Mouse (Mus musculus) common myeloid progenitor, adult 5-6 weeks (primary cell): ENCODE results near the gene Wfdc16. TPM values are rescaled to one million over a fixed set of nuclear protein-coding genes. Genes with fewer than 3 reads are reported as not detected.
"Not testable (repeated sequence)": the region's sequence is repeated elsewhere in the genome, so short reads cannot be mapped to it uniquely, and the experiment has no call there.

ENCODE experiments used
- ATAC-seq: replicated peaks from 2 replicates; pipeline ENCODE4 v1.8.0; 2016; ENCODE audit warnings: low read depth, mild to moderate bottlenecking, moderate TSS enrichment, inconsistent platforms; ENCODE audit not compliant: poor library complexity, severe bottlenecking
- total RNA-seq: library from RNA; stranded (forward); fragments of 200-1000, 187-1606 nt; gene quantifications from 2 replicates; pipeline ENCODE4 v1.2.3, GENCODE M21; 2017

The Wfdc16 gene
- total RNA-seq, 1 experiment from 2014 or later = not detected

GRCm38 (mm10) chr2:164604411-164604810 lies 34.2 kb downstream of the Wfdc16 start:
- no peak for ATAC-seq

- ATAC-seq = no peak
Measured at GRCm38 (mm10) chr2:164603482-164603881, 35.1 kb downstream of the Wfdc16 start.

GRCm38 (mm10) chr2:164600179-164600578 lies 38.4 kb downstream of the Wfdc16 start:
- no peak for ATAC-seq

GRCm38 (mm10) chr2:164593494-164593893 lies 45.1 kb downstream of the Wfdc16 start, which contains the start of gene Eppin:
TSS of gene Eppin (minus strand) at chr2:164593594.
- ATAC-seq = no peak

GRCm38 (mm10) chr2:164592014-164592413 lies 46.6 kb downstream of the Wfdc16 start:
- ATAC-seq = peak; percentile 81

- not testable (repeated sequence) for ATAC-seq
Measured at GRCm38 (mm10) chr2:164585025-164585725, 53.4 kb downstream of the Wfdc16 start, which contains the start of gene Wfdc6a. TSS of gene Wfdc6a (minus strand) at chr2:164585447.

Other genes with a start within 250 kb of the Wfdc16 start
- gene Slpi, start 249.7 kb downstream of the Wfdc16 start, total RNA-seq = 10.1 and 10.4 TPM in 2 replicates
- not detected in 2 replicates for gene Rbpjl, start 235.7 kb downstream of the Wfdc16 start, total RNA-seq
- not detected in 2 replicates for gene Matn4, start 233.6 kb downstream of the Wfdc16 start, total RNA-seq
- gene Sdc4, start 194.9 kb downstream of the Wfdc16 start, total RNA-seq = 0.05 TPM in 1 of 2 replicates, not detected in the other
- gene Sys1, start 181.8 kb downstream of the Wfdc16 start, total RNA-seq = 8.9 and 13.4 TPM in 2 replicates
- gene Gm20458, start 177.8 kb downstream of the Wfdc16 start, total RNA-seq = 0.46 TPM in 1 of 2 replicates, not detected in the other
- not detected in 2 replicates for gene Trp53tg5, start 165.1 kb downstream of the Wfdc16 start, total RNA-seq
- 0.18 TPM in 1 of 2 replicates, not detected in the other for gene Dbndd2, start 152.7 kb downstream of the Wfdc16 start, total RNA-seq
- 30.6 and 33.2 TPM in 2 replicates for gene Pigt, start 141.3 kb downstream of the Wfdc16 start, total RNA-seq
- not detected in 2 replicates for gene Wfdc2, start 76.4 kb downstream of the Wfdc16 start, total RNA-seq
- gene Spint3, start 65.3 kb downstream of the Wfdc16 start, total RNA-seq = not detected in 2 replicates
- gene Wfdc6a, start 53.3 kb downstream of the Wfdc16 start, total RNA-seq = not detected in 2 replicates
- gene Eppin, start 45.2 kb downstream of the Wfdc16 start, total RNA-seq = not detected in 2 replicates
- gene Wfdc6b, start 25.3 kb downstream of the Wfdc16 start, total RNA-seq = not detected in 2 replicates
- gene Wfdc8, start 25.2 kb downstream of the Wfdc16 start, total RNA-seq = not detected in 2 replicates
- gene Wfdc10, start 17.2 kb upstream of the Wfdc16 start, total RNA-seq = not detected in 2 replicates
- gene Wfdc9, start 17.8 kb upstream of the Wfdc16 start, total RNA-seq = not detected in 2 replicates
- gene Wfdc11, start 35.3 kb upstream of the Wfdc16 start, total RNA-seq = not detected in 2 replicates
- not detected in 2 replicates for gene Wfdc13, start 46.3 kb upstream of the Wfdc16 start, total RNA-seq
- gene Spint4, start 59.7 kb upstream of the Wfdc16 start, total RNA-seq = not detected in 2 replicates
- gene Spint5, start 76.5 kb upstream of the Wfdc16 start, total RNA-seq = not detected in 2 replicates
- 1.1 TPM in 1 of 2 replicates, not detected in the other for gene Wfdc3, start 107.1 kb upstream of the Wfdc16 start, total RNA-seq
- 26.7 and 29.6 TPM in 2 replicates for gene Dnttip1, start 107.2 kb upstream of the Wfdc16 start, total RNA-seq
- 153 and 159 TPM in 2 replicates for gene Ube2c, start 131.1 kb upstream of the Wfdc16 start, total RNA-seq
- gene Tnnc2, start 141.2 kb upstream of the Wfdc16 start, total RNA-seq = not detected in 2 replicates
- gene Snx21, start 147.0 kb upstream of the Wfdc16 start, total RNA-seq = 0.23 TPM in 1 of 2 replicates, not detected in the other
- gene Acot8, start 166.1 kb upstream of the Wfdc16 start, total RNA-seq = 14.0 and 14.8 TPM in 2 replicates
- 3.0 and 3.7 TPM in 2 replicates for gene Zswim3, start 166.3 kb upstream of the Wfdc16 start, total RNA-seq
- 3.5 and 5.4 TPM in 2 replicates for gene Zswim1, start 183.9 kb upstream of the Wfdc16 start, total RNA-seq
- not detected in 2 replicates for gene Spata25, start 189.7 kb upstream of the Wfdc16 start, total RNA-seq
- gene Ctsa, start 194.1 kb upstream of the Wfdc16 start, total RNA-seq = 44.4 and 51.1 TPM in 2 replicates
- 0.55 and 0.87 TPM in 2 replicates for gene Neurl2, start 194.7 kb upstream of the Wfdc16 start, total RNA-seq
- gene Pltp, start 218.9 kb upstream of the Wfdc16 start, total RNA-seq = not detected in 2 replicates
- 18.8 and 19.2 TPM in 2 replicates for gene Pcif1, start 240.5 kb upstream of the Wfdc16 start, total RNA-seq